Mouse (Mus musculus): ENCODE data around the gene Scaf1. TPM values are rescaled to one million over a fixed set of nuclear protein-coding genes. Genes with fewer than 3 reads are reported as not detected.

Scaf1 gene
- polyA plus RNA-seq, 1 experiment from 2014 or later = 42.1 TPM

DNA sequence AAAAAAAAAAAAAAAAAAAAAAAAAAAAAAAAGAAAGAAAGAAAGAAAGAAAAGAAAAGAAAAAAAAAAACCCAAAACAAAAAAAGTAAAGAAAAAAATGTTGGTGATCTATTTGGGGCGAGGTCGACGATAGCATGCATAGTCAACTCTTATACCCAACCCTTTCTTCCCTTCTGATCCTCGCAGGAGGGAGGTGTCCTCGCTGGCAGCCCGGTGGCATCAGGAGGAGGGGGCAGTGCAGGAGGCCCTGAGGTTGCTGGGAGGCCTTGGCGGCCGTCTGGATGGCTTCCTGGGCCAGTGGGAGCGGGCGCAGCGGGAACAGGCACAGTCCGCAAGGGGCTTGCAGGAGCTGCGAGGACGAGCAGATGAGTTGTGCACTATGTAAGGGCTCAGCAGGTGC is 62.6 kb downstream of the Scaf1 start:
- ATAC-seq (ENCODE audit: insufficient number of reproducible peaks, insufficient read depth, low FRiP score, low TSS enrichment, low read depth) = no peak
- Histone ChIP-seq H3K4me2 (no peak overlapping the region), H3K36me3 (no peaks in the 10 kb centered on the region), H3K9me3 (no peaks in the 10 kb centered on the region), H3K4me1 (replicated peaks) (peaks cover 10% of the 10 kb centered on the region), H3K9ac (replicated peaks) (no peak overlapping the region), H3K4me3 (replicated peaks) (0 out of 2 replicates have a peak overlapping the region, but pooled peaks have one; percentile 3), H3K27me3 (peaks cover 36% of the 10 kb centered on the region), H3K27ac (no peak overlapping the region)
- 55% methylated on average over 14 of the region's 14 CpGs for WGBS

Small RNA genes lying within 50 kb of the gene (microRNA-seq; reads per million reads assigned to microRNA genes)
- not detected for gene Mir7054

Other genes with a start within 250 kb of the Scaf1 start
- 105 and 114 TPM in 2 replicates for gene Nup62, start 200.3 kb downstream of the Scaf1 start, polyA plus RNA-seq (2016; fragmentation: Nextera tagmentation; extraction: Ambion mirVana)
- 1.5 and 2.5 TPM in 2 replicates for gene Il4i1, start 200.0 kb downstream of the Scaf1 start, polyA plus RNA-seq (2016; fragmentation: Nextera tagmentation; extraction: Ambion mirVana)
- gene Atf5, start 199.7 kb downstream of the Scaf1 start, polyA plus RNA-seq (2016; fragmentation: Nextera tagmentation; extraction: Ambion mirVana) = 3.7 and 4.1 TPM in 2 replicates
- 106 and 110 TPM in 2 replicates for gene Akt1s1, start 167.4 kb downstream of the Scaf1 start, polyA plus RNA-seq (2016; fragmentation: Nextera tagmentation; extraction: Ambion mirVana)
- gene Tbc1d17, start 167.3 kb downstream of the Scaf1 start, polyA plus RNA-seq (2016; fragmentation: Nextera tagmentation; extraction: Ambion mirVana) = 84.7 and 96.2 TPM in 2 replicates
- 35.5 and 37.3 TPM in 2 replicates for gene Pnkp, start 159.2 kb downstream of the Scaf1 start, polyA plus RNA-seq (2016; fragmentation: Nextera tagmentation; extraction: Ambion mirVana)
- gene Ptov1, start 146.6 kb downstream of the Scaf1 start, polyA plus RNA-seq (2016; fragmentation: Nextera tagmentation; extraction: Ambion mirVana) = 615 and 666 TPM in 2 replicates
- gene Med25, start 123.7 kb downstream of the Scaf1 start, polyA plus RNA-seq (2016; fragmentation: Nextera tagmentation; extraction: Ambion mirVana) = 116 and 127 TPM in 2 replicates
- gene Fuz, start 120.3 kb downstream of the Scaf1 start, polyA plus RNA-seq (2016; fragmentation: Nextera tagmentation; extraction: Ambion mirVana) = 21.6 and 24.8 TPM in 2 replicates
- 74.2 and 77.6 TPM in 2 replicates for gene Ap2a1, start 86.9 kb downstream of the Scaf1 start, polyA plus RNA-seq (2016; fragmentation: Nextera tagmentation; extraction: Ambion mirVana)
- 0.11 TPM in 1 of 2 replicates, not detected in the other for gene Tsks, start 73.2 kb downstream of the Scaf1 start, polyA plus RNA-seq (2016; fragmentation: Nextera tagmentation; extraction: Ambion mirVana)
- gene Cpt1c, start 41.5 kb downstream of the Scaf1 start, polyA plus RNA-seq (2016; fragmentation: Nextera tagmentation; extraction: Ambion mirVana) = 27.8 and 29.9 TPM in 2 replicates
- 704 and 706 TPM in 2 replicates for gene Prmt1, start 29.8 kb downstream of the Scaf1 start, polyA plus RNA-seq (2016; fragmentation: Nextera tagmentation; extraction: Ambion mirVana)
- gene Irf3, start 18.7 kb downstream of the Scaf1 start, polyA plus RNA-seq (2016; fragmentation: Nextera tagmentation; extraction: Ambion mirVana) = 90.9 and 97.2 TPM in 2 replicates
- 87.3 and 96.8 TPM in 2 replicates for gene Bcl2l12, start 17.7 kb downstream of the Scaf1 start, polyA plus RNA-seq (2016; fragmentation: Nextera tagmentation; extraction: Ambion mirVana)
- gene Rras, start 1.6 kb upstream of the Scaf1 start, polyA plus RNA-seq (2016; fragmentation: Nextera tagmentation; extraction: Ambion mirVana) = 20.8 and 21.4 TPM in 2 replicates
- 15.0 and 16.2 TPM in 2 replicates for gene Prr12, start 36.5 kb upstream of the Scaf1 start, polyA plus RNA-seq (2016; fragmentation: Nextera tagmentation; extraction: Ambion mirVana)
- 60.6 and 69.7 TPM in 2 replicates for gene Nosip, start 46.1 kb upstream of the Scaf1 start, polyA plus RNA-seq (2016; fragmentation: Nextera tagmentation; extraction: Ambion mirVana)
- gene Prrg2, start 46.3 kb upstream of the Scaf1 start, polyA plus RNA-seq (2016; fragmentation: Nextera tagmentation; extraction: Ambion mirVana) = 21.2 and 21.7 TPM in 2 replicates
- 261 and 271 TPM in 2 replicates for gene Rcn3, start 75.9 kb upstream of the Scaf1 start, polyA plus RNA-seq (2016; fragmentation: Nextera tagmentation; extraction: Ambion mirVana)
- gene Fcgrt, start 87.5 kb upstream of the Scaf1 start, polyA plus RNA-seq (2016; fragmentation: Nextera tagmentation; extraction: Ambion mirVana) = 12.3 and 13.4 TPM in 2 replicates
- 1,572 and 1,576 TPM in 2 replicates for gene Rps11, start 108.1 kb upstream of the Scaf1 start, polyA plus RNA-seq (2016; fragmentation: Nextera tagmentation; extraction: Ambion mirVana)
- 1,352 and 1,447 TPM in 2 replicates for gene Rpl13a, start 112.4 kb upstream of the Scaf1 start, polyA plus RNA-seq (2016; fragmentation: Nextera tagmentation; extraction: Ambion mirVana)
- gene Gm45713, start 119.9 kb upstream of the Scaf1 start, polyA plus RNA-seq (2016; fragmentation: Nextera tagmentation; extraction: Ambion mirVana) = 0.32 TPM in 1 of 2 replicates, not detected in the other
- gene Flt3l, start 120.1 kb upstream of the Scaf1 start, polyA plus RNA-seq (2016; fragmentation: Nextera tagmentation; extraction: Ambion mirVana) = 0.71 and 0.83 TPM in 2 replicates
- gene Pih1d1, start 137.9 kb upstream of the Scaf1 start, polyA plus RNA-seq (2016; fragmentation: Nextera tagmentation; extraction: Ambion mirVana) = 91.8 and 93.0 TPM in 2 replicates
- 51.4 and 53.8 TPM in 2 replicates for gene Aldh16a1, start 138.2 kb upstream of the Scaf1 start, polyA plus RNA-seq (2016; fragmentation: Nextera tagmentation; extraction: Ambion mirVana)
- 0.17 and 0.25 TPM in 2 replicates for gene Slc17a7, start 147.6 kb upstream of the Scaf1 start, polyA plus RNA-seq (2016; fragmentation: Nextera tagmentation; extraction: Ambion mirVana)
- gene Gfy, start 163.2 kb upstream of the Scaf1 start, polyA plus RNA-seq (2016; fragmentation: Nextera tagmentation; extraction: Ambion mirVana) = not detected in 2 replicates
- gene Pth2, start 164.6 kb upstream of the Scaf1 start, polyA plus RNA-seq (2016; fragmentation: Nextera tagmentation; extraction: Ambion mirVana) = not detected in 2 replicates
- gene Ccdc155, start 188.5 kb upstream of the Scaf1 start, polyA plus RNA-seq (2016; fragmentation: Nextera tagmentation; extraction: Ambion mirVana) = 1.0 and 1.7 TPM in 2 replicates
- gene Dkkl1, start 195.8 kb upstream of the Scaf1 start, polyA plus RNA-seq (2016; fragmentation: Nextera tagmentation; extraction: Ambion mirVana) = 0.80 and 1.2 TPM in 2 replicates
- 316 and 326 TPM in 2 replicates for gene Tead2, start 199.4 kb upstream of the Scaf1 start, polyA plus RNA-seq (2016; fragmentation: Nextera tagmentation; extraction: Ambion mirVana)
- 1.6 TPM in 2 replicates for gene Cd37, start 222.8 kb upstream of the Scaf1 start, polyA plus RNA-seq (2016; fragmentation: Nextera tagmentation; extraction: Ambion mirVana)
- 0.18 and 0.42 TPM in 2 replicates for gene Slc6a16, start 224.7 kb upstream of the Scaf1 start, polyA plus RNA-seq (2016; fragmentation: Nextera tagmentation; extraction: Ambion mirVana)